ENCODE assay signal across 22 mouse cellular contexts in the genomic region with DNA sequence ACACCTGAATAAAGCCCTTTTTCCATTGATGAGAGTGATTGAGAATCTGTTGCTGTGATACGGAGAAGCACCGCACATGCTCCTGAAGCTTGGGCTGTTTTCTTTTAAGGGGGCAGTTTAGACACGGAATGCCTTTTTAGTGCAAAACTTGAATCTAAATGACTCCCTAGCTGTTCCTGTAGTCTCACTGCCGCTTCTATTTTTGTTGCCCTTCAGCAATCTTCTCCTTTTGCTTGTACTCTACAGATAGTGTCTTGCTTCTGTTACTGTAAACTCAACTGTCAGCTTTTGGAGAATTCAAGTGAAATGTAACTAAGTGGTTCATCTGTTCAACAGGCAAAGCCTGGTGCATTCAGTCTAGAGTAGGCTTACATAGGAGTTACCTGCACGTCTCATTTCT. TPM values are rescaled to one million over a fixed set of nuclear protein-coding genes. Genes with fewer than 3 reads are reported as not detected.
"Had no signal": no experiment of that assay in that cellular context is flagged by ENCODE, and none has a peak within 500 bp of the region (broad histone marks: within the 10 kb centered on the region; RNA-seq: fewer than 3 reads in every experiment).

No protein-coding gene starts in this region.

- DNase-seq: kidney, adult 2 months; kidney, postnatal 25 days; liver; lung, adult 18-20 months; lung, postnatal 10 days; lung, postnatal 36 days; thymus, adult 2 months; thymus, postnatal 14 days; thymus, postnatal 4 days had no signal

- H3K4me3 ChIP-seq: limb, embryonic 10.5 days; limb, embryonic 13.5 days; liver, embryonic 12.5 days; liver, embryonic 15.5 days; lung, embryonic 15.5 days; megakaryocyte, embryonic 14.5 days; midbrain, embryonic 10.5 days; midbrain, embryonic 13.5 days; myocyte; neural tube, embryonic 13.5 days had no signal

- H3K4me1 ChIP-seq: limb, embryonic 10.5 days; limb, embryonic 13.5 days; liver, embryonic 12.5 days; liver, embryonic 15.5 days; lung, embryonic 15.5 days; megakaryocyte, embryonic 14.5 days; midbrain, embryonic 10.5 days; midbrain, embryonic 13.5 days had no signal

- H3K4me2 ChIP-seq: limb, embryonic 13.5 days; liver, embryonic 12.5 days; liver, embryonic 15.5 days; lung, embryonic 15.5 days; midbrain, embryonic 13.5 days; neural tube, embryonic 13.5 days had no signal

- H3K9ac ChIP-seq: limb, embryonic 13.5 days; liver, embryonic 12.5 days; liver, embryonic 15.5 days; lung, embryonic 15.5 days; midbrain, embryonic 13.5 days; neural tube, embryonic 13.5 days had no signal

- H3K27ac ChIP-seq: kidney, postnatal 0 days; limb, embryonic 10.5 days; limb, embryonic 13.5 days; liver, embryonic 12.5 days; liver, embryonic 15.5 days; lung, embryonic 15.5 days; midbrain, embryonic 10.5 days; midbrain, embryonic 13.5 days; neural tube, embryonic 13.5 days had no signal

- H3K27me3 ChIP-seq: limb, embryonic 13.5 days; liver, embryonic 12.5 days; liver, embryonic 15.5 days; lung, embryonic 15.5 days; megakaryocyte, embryonic 14.5 days; midbrain, embryonic 13.5 days; neural tube, embryonic 13.5 days had no signal

- H3K9me3 ChIP-seq: limb, embryonic 10.5 days; limb, embryonic 13.5 days; liver, embryonic 12.5 days; liver, embryonic 15.5 days; lung, embryonic 15.5 days; megakaryocyte, embryonic 14.5 days; midbrain, embryonic 10.5 days; midbrain, embryonic 13.5 days; neural tube, embryonic 13.5 days had no signal

- ATAC-seq: liver, embryonic 12.5 days; midbrain, embryonic 13.5 days; midbrain, embryonic 16.5 days had no signal

RNA-seq across cellular contexts. Expression of a gene that starts 53.5 kb away (rescaled TPM):
- total RNA-seq: monocyte, adult 5-6 weeks had no signal
